Comparison of ENCODE assay signal across 16 mouse cellular contexts in genomic region chr9:121807947-121808346, GRCm38 (mm10). TPM values are rescaled to one million over a fixed set of nuclear protein-coding genes. Genes with fewer than 3 reads are reported as not detected.
DNase-seq lines count a peak whose midpoint lies in the region; ATAC-seq and TF ChIP-seq lines count a peak whose summit lies in the region.
"Had no signal": no experiment of that assay in that cellular context is flagged by ENCODE, and none has a peak within 500 bp of the region (broad histone marks: within the 10 kb centered on the region; RNA-seq: fewer than 3 reads in every experiment).

No protein-coding gene starts in this region.

- no peak overlapping the region for H3K4me3 ChIP-seq in hindbrain, embryonic 12.5 days
- H3K4me3 ChIP-seq in hindbrain, embryonic 16.5 days (ENCODE audit: low read length) = no peak overlapping the region
- no peak overlapping the region for H3K4me3 ChIP-seq in midbrain, postnatal 0 days (ENCODE audit: low read depth, low read length)
- no peak overlapping the region for H3K4me3 ChIP-seq in midbrain, embryonic 15.5 days
- no peak overlapping the region for H3K4me3 ChIP-seq in olfactory bulb, adult 2 months (ENCODE audit: insufficient read depth, low read depth, low read length)
- H3K4me3 ChIP-seq: liver, embryonic 12.5 days; megakaryocyte, embryonic 14.5 days had no signal

- H3K9me3 ChIP-seq in hindbrain, embryonic 12.5 days (replicated peaks) = no peaks in the 10 kb centered on the region
- H3K9me3 ChIP-seq in hindbrain, embryonic 16.5 days (ENCODE audit: control insufficient read depth, low read length) = no peaks in the 10 kb centered on the region
- no peaks in the 10 kb centered on the region for H3K9me3 ChIP-seq in midbrain, postnatal 0 days (ENCODE audit: low read length)
- no peaks in the 10 kb centered on the region for H3K9me3 ChIP-seq in midbrain, embryonic 15.5 days
- H3K9me3 ChIP-seq: liver, embryonic 12.5 days; megakaryocyte, embryonic 14.5 days had no signal

- no peak overlapping the region for H3K9ac ChIP-seq in hindbrain, embryonic 12.5 days
- no peak overlapping the region for H3K9ac ChIP-seq in hindbrain, embryonic 16.5 days (ENCODE audit: low read depth, low read length)
- no peak overlapping the region for H3K9ac ChIP-seq in midbrain, postnatal 0 days (replicated peaks; ENCODE audit: low read length, poor library complexity, severe bottlenecking)
- H3K9ac ChIP-seq in midbrain, embryonic 15.5 days = no peak overlapping the region
- H3K9ac ChIP-seq: liver, embryonic 12.5 days had no signal

- peak; percentile 36 to 48 for DNase-seq in cerebellum, adult 18-20 months
- DNase-seq in cerebellum, postnatal 4 days (ENCODE audit: low spot score in 2 of 2) = no peak
- DNase-seq in midbrain, postnatal 0 days (ENCODE audit: low spot score) = peak; percentile 24
- DNase-seq: adrenal gland, postnatal 10 days; kidney, adult 8-10 months; kidney, postnatal 36 days; thymus, postnatal 14 days had no signal

- no peak for TF ChIP-seq CTCF in midbrain, postnatal 0 days (IDR thresholded peaks at IDR 0.05)
- TF ChIP-seq CTCF in olfactory bulb, adult 2 months (IDR thresholded peaks at IDR 0.05; ENCODE audit: insufficient read depth, low read depth, low read length) = no peak

- 56% methylated on average over 7 of the region's 7 CpGs for WGBS in hindbrain, embryonic 12.5 days
- WGBS in hindbrain, embryonic 16.5 days = 54% methylated on average over 7 of the region's 7 CpGs
- 72% methylated on average over 7 of the region's 7 CpGs for WGBS in midbrain, postnatal 0 days
- WGBS in midbrain, embryonic 15.5 days = 65% methylated on average over 7 of the region's 7 CpGs
- WGBS in olfactory bulb, adult 2 months = 49% methylated on average over 7 of the region's 7 CpGs

- no peak for TF ChIP-seq POLR2A in olfactory bulb, adult 2 months (IDR thresholded peaks at IDR 0.05; ENCODE audit: insufficient read depth, low read depth, low read length)

- H3K4me1 ChIP-seq in hindbrain, embryonic 12.5 days = peaks cover 51% of the 10 kb centered on the region
- H3K4me1 ChIP-seq in hindbrain, embryonic 16.5 days (ENCODE audit: control insufficient read depth, insufficient read depth, low read depth, low read length) = peaks cover 18% of the 10 kb centered on the region
- H3K4me1 ChIP-seq in midbrain, postnatal 0 days (ENCODE audit: insufficient read depth, low read length) = peaks cover 5% of the 10 kb centered on the region; the same call in 1 of the 2 replicates
- H3K4me1 ChIP-seq in midbrain, embryonic 15.5 days = peaks cover 15% of the 10 kb centered on the region
- peaks cover 20% of the 10 kb centered on the region; the same call in 1 of the 2 replicates for H3K4me1 ChIP-seq in olfactory bulb, adult 2 months (ENCODE audit: control insufficient read depth, insufficient read depth, low read length)
- H3K4me1 ChIP-seq: liver, embryonic 12.5 days had no signal

- no peaks in the 10 kb centered on the region for H3K36me3 ChIP-seq in hindbrain, embryonic 12.5 days
- H3K36me3 ChIP-seq in hindbrain, embryonic 16.5 days (ENCODE audit: control insufficient read depth, insufficient read depth, low read length) = no peaks in the 10 kb centered on the region
- H3K36me3 ChIP-seq in midbrain, postnatal 0 days (ENCODE audit: insufficient read depth, low read length) = no peaks in the 10 kb centered on the region
- H3K36me3 ChIP-seq in midbrain, embryonic 15.5 days (replicated peaks) = no peaks in the 10 kb centered on the region
- H3K36me3 ChIP-seq: liver, embryonic 12.5 days had no signal

- ATAC-seq in hindbrain, embryonic 12.5 days (ENCODE audit: low FRiP score) = no peak
- ATAC-seq in hindbrain, embryonic 16.5 days = no peak
- ATAC-seq in midbrain, postnatal 0 days (ENCODE audit: low FRiP score) = no peak
- no peak for ATAC-seq in midbrain, embryonic 15.5 days (replicated peaks)
- ATAC-seq in erythroblast, adult 5-6 weeks (replicated peaks; ENCODE audit: low FRiP score, poor library complexity, severe bottlenecking) = no peak
- ATAC-seq: liver, embryonic 12.5 days had no signal

- no peak overlapping the region for H3K4me2 ChIP-seq in hindbrain, embryonic 12.5 days (replicated peaks)
- no peak overlapping the region for H3K4me2 ChIP-seq in hindbrain, embryonic 16.5 days (ENCODE audit: low read length)
- no peak overlapping the region for H3K4me2 ChIP-seq in midbrain, postnatal 0 days (ENCODE audit: low read depth, low read length, poor library complexity, severe bottlenecking)
- no peak overlapping the region for H3K4me2 ChIP-seq in midbrain, embryonic 15.5 days
- H3K4me2 ChIP-seq: liver, embryonic 12.5 days had no signal

- no peaks in the 10 kb centered on the region for H3K27me3 ChIP-seq in hindbrain, embryonic 12.5 days
- H3K27me3 ChIP-seq in hindbrain, embryonic 16.5 days (replicated peaks; ENCODE audit: control insufficient read depth, insufficient read depth, low read length) = no peaks in the 10 kb centered on the region
- H3K27me3 ChIP-seq in midbrain, postnatal 0 days (ENCODE audit: insufficient read depth, low read length) = no peaks in the 10 kb centered on the region
- no peaks in the 10 kb centered on the region for H3K27me3 ChIP-seq in midbrain, embryonic 15.5 days (replicated peaks)
- H3K27me3 ChIP-seq: liver, embryonic 12.5 days had no signal

- H3K27ac ChIP-seq in hindbrain, embryonic 12.5 days = 0 out of 2 replicates have a peak overlapping the region, but pooled peaks have one; percentile 17
- no peak overlapping the region for H3K27ac ChIP-seq in hindbrain, embryonic 16.5 days (ENCODE audit: low read depth, low read length)
- no peak overlapping the region for H3K27ac ChIP-seq in midbrain, postnatal 0 days (ENCODE audit: low read depth, low read length)
- H3K27ac ChIP-seq in midbrain, embryonic 15.5 days = no peak overlapping the region
- H3K27ac ChIP-seq in olfactory bulb, adult 2 months (ENCODE audit: insufficient read depth, low read depth, low read length) = peak overlapping the region; percentile 22
- H3K27ac ChIP-seq: liver, embryonic 12.5 days had no signal

RNA-seq across cellular contexts. Expression of gene Hhatl, which starts 15.6 kb away (rescaled TPM):
- 0.13 and 0.15 TPM in 2 replicates for polyA plus RNA-seq in hindbrain, embryonic 12.5 days (2016; fragmentation: Nextera tagmentation; extraction: Ambion mirVana)
- 0.50 and 0.55 TPM in 2 replicates for polyA plus RNA-seq in hindbrain, embryonic 16.5 days (2015; fragmentation: Nextera tagmentation; extraction: Ambion mirVana)
- 1.2 and 1.5 TPM in 2 replicates for total RNA-seq in midbrain, postnatal 0 days (2014; rRNA removed)
- polyA plus RNA-seq in midbrain, postnatal 0 days (2015; fragmentation: Nextera tagmentation; extraction: Ambion mirVana) = 0.64 and 0.99 TPM in 2 replicates
- polyA plus RNA-seq in midbrain, embryonic 15.5 days (2015; fragmentation: Nextera tagmentation; extraction: Ambion mirVana) = 0.09 TPM in 1 of 2 replicates, not detected in the other
- polyA plus RNA-seq in olfactory bulb, adult 2 months (2012; ENCODE audit: insufficient read depth, insufficient read length, low replicate concordance, missing spikeins) = not detected in 2 replicates
- total RNA-seq in erythroblast, adult 5-6 weeks (2015; ENCODE audit: low replicate concordance) = not detected in 2 replicates
- total RNA-seq in erythroblast, adult 5-6 weeks (2017; ENCODE audit: low replicate concordance) = not detected in 2 replicates
- polyA plus RNA-seq: embryonic facial prominence, embryonic 11.5 days; liver, embryonic 12.5 days had no signal

RNA-seq across cellular contexts. Expression of gene Klhl40, which starts 30.5 kb away (rescaled TPM):
- polyA plus RNA-seq in hindbrain, embryonic 12.5 days (2016; fragmentation: Nextera tagmentation; extraction: Ambion mirVana) = 0.48 and 2.7 TPM in 2 replicates
- polyA plus RNA-seq in hindbrain, embryonic 16.5 days (2015; fragmentation: Nextera tagmentation; extraction: Ambion mirVana) = 1.9 and 3.3 TPM in 2 replicates
- total RNA-seq in midbrain, postnatal 0 days (2014; rRNA removed) = 1.3 and 1.7 TPM in 2 replicates
- polyA plus RNA-seq in midbrain, postnatal 0 days (2015; fragmentation: Nextera tagmentation; extraction: Ambion mirVana) = 2.9 and 3.2 TPM in 2 replicates
- polyA plus RNA-seq in midbrain, embryonic 15.5 days (2015; fragmentation: Nextera tagmentation; extraction: Ambion mirVana) = 1.6 and 1.9 TPM in 2 replicates
- polyA plus RNA-seq in olfactory bulb, adult 2 months (2012; ENCODE audit: insufficient read depth, insufficient read length, low replicate concordance, missing spikeins) = not detected in 2 replicates
- total RNA-seq in erythroblast, adult 5-6 weeks (2015; ENCODE audit: low replicate concordance) = not detected in 2 replicates
- not detected in 2 replicates for total RNA-seq in erythroblast, adult 5-6 weeks (2017; ENCODE audit: low replicate concordance)
- polyA plus RNA-seq: spleen, adult 2 months had no signal

RNA-seq across cellular contexts. Expression of gene Ccdc13, which starts 31.3 kb away (rescaled TPM):
- polyA plus RNA-seq in hindbrain, embryonic 12.5 days (2016; fragmentation: Nextera tagmentation; extraction: Ambion mirVana) = 2.9 and 4.4 TPM in 2 replicates
- polyA plus RNA-seq in hindbrain, embryonic 16.5 days (2015; fragmentation: Nextera tagmentation; extraction: Ambion mirVana) = 2.8 and 3.6 TPM in 2 replicates
- 2.8 and 3.0 TPM in 2 replicates for total RNA-seq in midbrain, postnatal 0 days (2014; rRNA removed)
- polyA plus RNA-seq in midbrain, postnatal 0 days (2015; fragmentation: Nextera tagmentation; extraction: Ambion mirVana) = 4.1 and 4.8 TPM in 2 replicates
- polyA plus RNA-seq in midbrain, embryonic 15.5 days (2015; fragmentation: Nextera tagmentation; extraction: Ambion mirVana) = 4.1 and 4.2 TPM in 2 replicates
- polyA plus RNA-seq in olfactory bulb, adult 2 months (2012; ENCODE audit: insufficient read depth, insufficient read length, low replicate concordance, missing spikeins) = not detected in 2 replicates
- total RNA-seq in erythroblast, adult 5-6 weeks (2015; ENCODE audit: low replicate concordance) = 1.3 TPM in 1 of 2 replicates, not detected in the other
- not detected in 2 replicates for total RNA-seq in erythroblast, adult 5-6 weeks (2017; ENCODE audit: low replicate concordance)
- polyA plus RNA-seq: liver, embryonic 12.5 days; spleen, adult 2 months had no signal

RNA-seq across cellular contexts. Expression of gene Zfp651, which starts 48.8 kb away (rescaled TPM):
- polyA plus RNA-seq in hindbrain, embryonic 12.5 days (2016; fragmentation: Nextera tagmentation; extraction: Ambion mirVana) = 11.6 and 12.4 TPM in 2 replicates
- 15.0 and 22.8 TPM in 2 replicates for polyA plus RNA-seq in hindbrain, embryonic 16.5 days (2015; fragmentation: Nextera tagmentation; extraction: Ambion mirVana)
- 55.4 and 59.7 TPM in 2 replicates for total RNA-seq in midbrain, postnatal 0 days (2014; rRNA removed)
- 21.3 and 22.8 TPM in 2 replicates for polyA plus RNA-seq in midbrain, postnatal 0 days (2015; fragmentation: Nextera tagmentation; extraction: Ambion mirVana)
- polyA plus RNA-seq in midbrain, embryonic 15.5 days (2015; fragmentation: Nextera tagmentation; extraction: Ambion mirVana) = 28.8 and 30.3 TPM in 2 replicates
- not detected in 2 replicates for polyA plus RNA-seq in olfactory bulb, adult 2 months (2012; ENCODE audit: insufficient read depth, insufficient read length, low replicate concordance, missing spikeins)
- 2.1 TPM in 1 of 2 replicates, not detected in the other for total RNA-seq in erythroblast, adult 5-6 weeks (2015; ENCODE audit: low replicate concordance)
- 0.42 and 0.43 TPM in 2 replicates for total RNA-seq in erythroblast, adult 5-6 weeks (2017; ENCODE audit: low replicate concordance)

RNA-seq across cellular contexts. Expression of gene Higd1a, which starts 50.2 kb away (rescaled TPM):
- polyA plus RNA-seq in hindbrain, embryonic 12.5 days (2016; fragmentation: Nextera tagmentation; extraction: Ambion mirVana) = 139 and 144 TPM in 2 replicates
- polyA plus RNA-seq in hindbrain, embryonic 16.5 days (2015; fragmentation: Nextera tagmentation; extraction: Ambion mirVana) = 160 and 166 TPM in 2 replicates
- 30.6 and 42.8 TPM in 2 replicates for total RNA-seq in midbrain, postnatal 0 days (2014; rRNA removed)
- 179 and 182 TPM in 2 replicates for polyA plus RNA-seq in midbrain, postnatal 0 days (2015; fragmentation: Nextera tagmentation; extraction: Ambion mirVana)
- polyA plus RNA-seq in midbrain, embryonic 15.5 days (2015; fragmentation: Nextera tagmentation; extraction: Ambion mirVana) = 142 and 144 TPM in 2 replicates
- not detected in 2 replicates for polyA plus RNA-seq in olfactory bulb, adult 2 months (2012; ENCODE audit: insufficient read depth, insufficient read length, low replicate concordance, missing spikeins)
- 8.8 and 12.5 TPM in 2 replicates for total RNA-seq in erythroblast, adult 5-6 weeks (2015; ENCODE audit: low replicate concordance)
- 2.3 and 9.5 TPM in 2 replicates for total RNA-seq in erythroblast, adult 5-6 weeks (2017; ENCODE audit: low replicate concordance)

Comparison
In these comparisons a context has a peak if more than half of its experiments do, and no peak if none do; other contexts are left out.
1. DNase-seq: peak in cerebellum, adult 18-20 months (2 of 2) and midbrain, postnatal 0 days (single experiment); none in cerebellum, postnatal 4 days (0 of 2).
2. H3K27ac ChIP-seq: peak in hindbrain, embryonic 12.5 days (single experiment) and olfactory bulb, adult 2 months (single experiment); none in hindbrain, embryonic 16.5 days (single experiment), midbrain, postnatal 0 days (single experiment) and midbrain, embryonic 15.5 days (single experiment).